In the genomic region with DNA sequence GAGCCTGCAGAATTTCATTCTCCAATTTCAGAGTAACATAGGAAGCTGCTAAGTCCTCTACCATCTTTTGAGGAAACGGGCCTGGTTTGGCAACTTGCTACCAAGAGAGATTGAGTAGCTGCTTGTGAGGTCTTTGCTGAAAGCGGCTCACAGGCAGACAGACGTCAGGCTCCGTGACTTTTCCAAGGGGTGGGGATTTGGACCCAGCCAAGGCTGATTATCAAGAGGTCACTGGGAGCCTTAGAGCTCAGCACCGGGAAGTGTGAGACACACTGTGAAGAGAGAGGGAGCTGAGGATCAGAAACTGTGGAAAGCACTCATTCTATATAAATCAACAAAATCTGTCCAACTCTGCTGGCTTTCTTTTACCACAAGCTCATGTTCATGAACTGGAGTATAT, we compare ENCODE assay signal across 14 mouse cellular contexts. TPM values are rescaled to one million over a fixed set of nuclear protein-coding genes. Genes with fewer than 3 reads are reported as not detected.
A peak's percentile ranks its signal among the peaks of the same experiment; 100 is the strongest.
DNase-seq lines count a peak whose midpoint lies in the region; ATAC-seq lines count a peak whose summit lies in the region.
"Had no signal": no experiment of that assay in that cellular context is flagged by ENCODE, and none has a peak within 500 bp of the region (broad histone marks: within the 10 kb centered on the region; RNA-seq: fewer than 3 reads in every experiment).

No protein-coding gene starts in this region.

- peak; percentile 2 to 16 for DNase-seq in kidney, postnatal 4 days
- DNase-seq in heart, adult 9 months (ENCODE audit: low spot score in 2 of 2), result peak; percentile 27 to 49
- DNase-seq in yolk sac, embryonic 10.5 days (ENCODE audit: low spot score), result peak; percentile 1
- no peak for DNase-seq in kidney, postnatal 14 days
- DNase-seq: retina, postnatal 1 day had no signal

- ATAC-seq in kidney, embryonic 14.5 days (ENCODE audit: low FRiP score, low TSS enrichment), result no peak; the same call in 1 of the 2 replicates
- ATAC-seq in limb, embryonic 13.5 days (ENCODE audit: low FRiP score, low read depth), result peak; percentile 54; the same call in 1 of the 2 replicates
- ATAC-seq in inflammation-experienced regulatory T-cells, adult 6 months, result no peak
- no peak for ATAC-seq in midbrain, embryonic 13.5 days
- ATAC-seq: intestine, postnatal 0 days had no signal

- H3K4me2 ChIP-seq in kidney, embryonic 14.5 days (replicated peaks; ENCODE audit: low read depth, low read length), result no peak overlapping the region
- H3K4me2 ChIP-seq in limb, embryonic 13.5 days (replicated peaks), result peak overlapping the region; percentile 46
- H3K4me2 ChIP-seq in midbrain, embryonic 13.5 days (replicated peaks), result no peak overlapping the region

- H3K4me3 ChIP-seq in kidney, embryonic 14.5 days (ENCODE audit: low read length), result no peak overlapping the region
- peak overlapping the region; percentile 28 for H3K4me3 ChIP-seq in limb, embryonic 13.5 days
- H3K4me3 ChIP-seq in midbrain, embryonic 13.5 days (replicated peaks), result no peak overlapping the region
- H3K4me3 ChIP-seq: myocyte had no signal

- H3K27ac ChIP-seq in kidney, embryonic 14.5 days (ENCODE audit: low read depth, low read length), result no peak overlapping the region; the same call in 1 of the 2 replicates
- peak overlapping the region; percentile 70 for H3K27ac ChIP-seq in limb, embryonic 13.5 days
- no peak overlapping the region for H3K27ac ChIP-seq in midbrain, embryonic 13.5 days
- H3K27ac ChIP-seq: macrophage had no signal

- 43% methylated on average over 5 of the region's 5 CpGs for WGBS in kidney, embryonic 14.5 days
- 46% methylated on average over 5 of the region's 5 CpGs for WGBS in limb, embryonic 13.5 days
- WGBS in midbrain, embryonic 13.5 days, result 63% methylated on average over 5 of the region's 5 CpGs

- H3K36me3 ChIP-seq in kidney, embryonic 14.5 days (ENCODE audit: control insufficient read depth, insufficient read depth, low read length), result no peaks in the 10 kb centered on the region
- H3K36me3 ChIP-seq in limb, embryonic 13.5 days, result 0 out of 2 replicates have a peak, but pooled peaks cover 11% of the 10 kb centered on the region
- no peaks in the 10 kb centered on the region for H3K36me3 ChIP-seq in midbrain, embryonic 13.5 days

- no peaks in the 10 kb centered on the region for H3K4me1 ChIP-seq in kidney, embryonic 14.5 days (ENCODE audit: control insufficient read depth, insufficient read depth, low read length)
- H3K4me1 ChIP-seq in limb, embryonic 13.5 days, result peaks cover 5% of the 10 kb centered on the region; the same call in 1 of the 2 replicates
- no peaks in the 10 kb centered on the region for H3K4me1 ChIP-seq in midbrain, embryonic 13.5 days (replicated peaks)

- no peak overlapping the region for H3K9ac ChIP-seq in kidney, embryonic 14.5 days (ENCODE audit: low read depth, low read length)
- H3K9ac ChIP-seq in limb, embryonic 13.5 days, result peak overlapping the region; percentile 19
- no peak overlapping the region for H3K9ac ChIP-seq in midbrain, embryonic 13.5 days (replicated peaks)

- H3K9me3 ChIP-seq in kidney, embryonic 14.5 days (ENCODE audit: control insufficient read depth, low read length), result no peaks in the 10 kb centered on the region
- peaks cover 11% of the 10 kb centered on the region; the same call in 1 of the 2 replicates for H3K9me3 ChIP-seq in limb, embryonic 13.5 days
- H3K9me3 ChIP-seq in midbrain, embryonic 13.5 days, result peaks cover 5% of the 10 kb centered on the region; the same call in 1 of the 2 replicates

- no peaks in the 10 kb centered on the region for H3K27me3 ChIP-seq in kidney, embryonic 14.5 days (ENCODE audit: control insufficient read depth, insufficient read depth, low read length)
- H3K27me3 ChIP-seq in limb, embryonic 13.5 days, result no peaks in the 10 kb centered on the region
- no peaks in the 10 kb centered on the region for H3K27me3 ChIP-seq in midbrain, embryonic 13.5 days
- H3K27me3 ChIP-seq: CH12.LX had no signal

RNA-seq across cellular contexts. Expression of a gene that starts 0.9 kb away (rescaled TPM):
- polyA plus RNA-seq in kidney, embryonic 14.5 days (2014; fragmentation: Nextera tagmentation; extraction: Ambion mirVana), result 1.5 and 1.6 TPM in 2 replicates
- polyA plus RNA-seq in limb, embryonic 13.5 days (2015; fragmentation: Nextera tagmentation; extraction: Ambion mirVana), result 70.1 and 78.5 TPM in 2 replicates
- not detected for polyA plus RNA-seq in inflammation-experienced regulatory T-cells, adult 6 months (2017; shearing (Covaris generic))
- 0.53 and 0.74 TPM in 2 replicates for polyA plus RNA-seq in midbrain, embryonic 13.5 days (2015; fragmentation: Nextera tagmentation; extraction: Ambion mirVana)
- polyA plus RNA-seq: cortical plate, adult 2 months; macrophage had no signal

Comparison
In these comparisons a context has a peak if more than half of its experiments do, and no peak if none do; other contexts are left out.
1. RNA of a gene that starts 0.9 kb away (polyA plus RNA-seq): 70.1 to 78.5 TPM in limb, embryonic 13.5 days; 1.5 to 1.6 TPM in kidney, embryonic 14.5 days, 0.53 to 0.74 TPM in midbrain, embryonic 13.5 days and not detected in inflammation-experienced regulatory T-cells, adult 6 months; every median in the first group is over 10 times any median in the second.